Mouse (Mus musculus) kidney, adult 2 months (tissue): ENCODE measurements around the gene Dpf1.

Source experiments
- CTCF ChIP-seq: fragments of 200-500 bp; conservative IDR thresholded peaks from 2 replicates; pipeline ENCODE4 v1.5.1; 2011; ENCODE audit warnings: low read depth, mild to moderate bottlenecking, control low read depth, low read length, moderate library complexity, mixed read lengths; ENCODE audit not compliant: insufficient read depth, insufficient read length
- POLR2A ChIP-seq: fragments of 200-500 bp; IDR thresholded peaks from one replicate; pipeline ENCODE4 v1.6.1; 2011; ENCODE audit warnings: low read depth, low read length, control low read depth

DNA sequence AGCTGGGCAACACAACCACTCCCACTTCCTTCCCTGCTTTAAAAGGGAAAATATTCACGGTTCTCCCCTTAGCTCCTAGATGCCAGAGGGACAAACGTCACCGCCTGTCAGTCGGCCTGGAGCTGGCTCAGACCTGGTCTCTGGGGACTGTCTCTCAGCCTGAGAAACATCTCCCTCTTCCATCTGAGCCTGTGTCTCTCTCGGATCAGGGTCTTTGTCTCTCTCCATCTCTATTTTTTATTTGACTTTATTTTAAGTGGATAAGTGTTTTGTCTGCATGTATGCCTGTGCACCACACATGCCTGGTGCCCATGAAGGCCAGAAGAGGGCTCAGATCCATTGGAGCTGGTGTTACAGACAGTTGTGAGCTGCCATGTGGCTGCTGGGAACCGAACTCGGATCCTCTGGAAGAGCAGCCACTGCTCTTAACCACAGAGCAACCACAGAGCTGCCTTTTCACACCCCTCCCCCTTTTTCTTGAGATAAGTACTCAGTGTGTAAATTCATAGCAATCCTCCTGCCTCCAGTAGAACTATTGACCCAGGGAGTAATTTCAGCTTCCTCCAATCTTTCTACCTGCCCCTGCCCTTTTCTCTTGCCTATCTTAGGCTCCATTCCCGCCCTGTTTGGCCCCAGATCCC lies 11.2 kb upstream of the Dpf1 start:
- no peak for TF ChIP-seq POLR2A
- TF ChIP-seq CTCF: no peak
